Mouse (Mus musculus): Measurements from ENCODE around the gene Ccdc151. TPM values are rescaled to one million over a fixed set of nuclear protein-coding genes. Genes with fewer than 3 reads are reported as not detected.

Gene Ccdc151
- polyA plus RNA-seq, 1 experiment from 2014 or later: 5.2 TPM

- H3K36me3 ChIP-seq (ENCODE audit: control insufficient read depth, insufficient read depth): peaks cover 25% of the 10 kb centered on the region
- peaks cover 34% of the 10 kb centered on the region for H3K4me1 ChIP-seq (replicated peaks; ENCODE audit: control insufficient read depth, insufficient read depth, low read length)
- H3K27ac ChIP-seq (ENCODE audit: low read length): no peak overlapping the region
- no peak overlapping the region for H3K4me3 ChIP-seq (replicated peaks; ENCODE audit: low read length)
- H3K9me3 ChIP-seq (ENCODE audit: control insufficient read depth, low read length): no peaks in the 10 kb centered on the region
- H3K4me2 ChIP-seq (ENCODE audit: low read length): no peak overlapping the region
- ATAC-seq: no peak
- H3K27me3 ChIP-seq (replicated peaks; ENCODE audit: control insufficient read depth, insufficient read depth, low read length): no peaks in the 10 kb centered on the region
- 91% methylated on average over 12 of the region's 12 CpGs for WGBS
- no peak overlapping the region for H3K9ac ChIP-seq (replicated peaks; ENCODE audit: low read depth, low read length)
These were observed 2.1 kb upstream of the Ccdc151 start for GRCm38 (mm10) chr9:22004546-22004945.

DNA sequence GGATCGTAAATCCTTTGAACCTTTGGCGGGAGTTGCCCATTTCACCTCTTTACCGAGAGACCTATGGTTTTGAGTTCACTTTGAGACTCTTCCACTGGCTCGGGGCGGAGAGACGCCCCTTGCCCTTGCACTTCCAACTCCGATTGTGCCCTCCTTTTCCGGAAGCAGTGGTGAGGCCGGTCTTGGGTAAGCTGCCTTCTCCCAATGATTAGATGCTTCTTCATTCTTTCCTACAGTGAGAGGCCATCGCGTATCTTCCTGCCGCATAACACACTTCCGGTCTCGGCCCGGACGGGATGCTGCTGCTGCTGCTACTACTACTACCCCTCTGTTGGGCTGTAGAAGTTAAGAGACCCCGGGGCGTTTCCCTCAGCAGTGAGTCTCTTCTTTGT lies 725 bp upstream of the Ccdc151 start:
- H3K36me3 ChIP-seq (ENCODE audit: control insufficient read depth, insufficient read depth): peaks cover 19% of the 10 kb centered on the region
- H3K9ac ChIP-seq (replicated peaks; ENCODE audit: low read depth, low read length): peak overlapping the region; percentile 70
- peak overlapping the region; percentile 75 for H3K27ac ChIP-seq (ENCODE audit: low read length)
- WGBS: under 1% methylated on average over 18 of the region's 18 CpGs
- no peaks in the 10 kb centered on the region for H3K9me3 ChIP-seq (ENCODE audit: control insufficient read depth, low read length)
- H3K4me2 ChIP-seq (ENCODE audit: low read length): peak overlapping the region; percentile 94
- peak; percentile 3; the same call in 1 of the 2 replicates for ATAC-seq
- no peaks in the 10 kb centered on the region for H3K27me3 ChIP-seq (replicated peaks; ENCODE audit: control insufficient read depth, insufficient read depth, low read length)
- peaks cover 34% of the 10 kb centered on the region for H3K4me1 ChIP-seq (replicated peaks; ENCODE audit: control insufficient read depth, insufficient read depth, low read length)
- peak overlapping the region; percentile 78 for H3K4me3 ChIP-seq (replicated peaks; ENCODE audit: low read length)

- Histone ChIP-seq H3K27ac (ENCODE audit: low read length) (no peak overlapping the region), H3K4me2 (ENCODE audit: low read length) (peak overlapping the region; percentile 59; the same call in 1 of the 2 replicates), H3K4me1 (replicated peaks; ENCODE audit: control insufficient read depth, insufficient read depth, low read length) (peaks cover 32% of the 10 kb centered on the region), H3K9me3 (ENCODE audit: control insufficient read depth, low read length) (no peaks in the 10 kb centered on the region), H3K36me3 (ENCODE audit: control insufficient read depth, insufficient read depth) (peaks cover 11% of the 10 kb centered on the region), H3K9ac (replicated peaks; ENCODE audit: low read depth, low read length) (no peak overlapping the region), H3K27me3 (replicated peaks; ENCODE audit: control insufficient read depth, insufficient read depth, low read length) (no peaks in the 10 kb centered on the region), H3K4me3 (replicated peaks; ENCODE audit: low read length) (no peak overlapping the region)
- 82% methylated on average over 4 of the region's 4 CpGs for WGBS
- ATAC-seq: no peak
These were observed 801 bp downstream of the Ccdc151 start for GRCm38 (mm10) chr9:22001633-22002032.

- Histone ChIP-seq H3K4me1 (replicated peaks; ENCODE audit: control insufficient read depth, insufficient read depth, low read length) (peaks cover 26% of the 10 kb centered on the region), H3K4me2 (ENCODE audit: low read length) (no peak overlapping the region), H3K9me3 (ENCODE audit: control insufficient read depth, low read length) (no peaks in the 10 kb centered on the region), H3K27ac (ENCODE audit: low read length) (no peak overlapping the region), H3K9ac (replicated peaks; ENCODE audit: low read depth, low read length) (no peak overlapping the region), H3K4me3 (replicated peaks; ENCODE audit: low read length) (no peak overlapping the region), H3K27me3 (replicated peaks; ENCODE audit: control insufficient read depth, insufficient read depth, low read length) (no peaks in the 10 kb centered on the region), H3K36me3 (ENCODE audit: control insufficient read depth, insufficient read depth) (peaks cover 3% of the 10 kb centered on the region; the same call in 1 of the 2 replicates)
- ATAC-seq: no peak
- 93% methylated on average over 6 of the region's 6 CpGs for WGBS
These were observed 2.1 kb downstream of the Ccdc151 start for GRCm38 (mm10) chr9:22000296-22000695.

- no peak overlapping the region for H3K27ac ChIP-seq (ENCODE audit: low read length)
- H3K4me1 ChIP-seq (replicated peaks; ENCODE audit: control insufficient read depth, insufficient read depth, low read length): no peaks in the 10 kb centered on the region
- H3K27me3 ChIP-seq (replicated peaks; ENCODE audit: control insufficient read depth, insufficient read depth, low read length): peaks cover 1% of the 10 kb centered on the region
- no peaks in the 10 kb centered on the region for H3K9me3 ChIP-seq (ENCODE audit: control insufficient read depth, low read length)
- no peak overlapping the region for H3K9ac ChIP-seq (replicated peaks; ENCODE audit: low read depth, low read length)
- no peaks in the 10 kb centered on the region for H3K36me3 ChIP-seq (ENCODE audit: control insufficient read depth, insufficient read depth)
- ATAC-seq: no peak
- H3K4me2 ChIP-seq (ENCODE audit: low read length): no peak overlapping the region
- 94% methylated on average over 3 of the region's 3 CpGs for WGBS
- no peak overlapping the region for H3K4me3 ChIP-seq (replicated peaks; ENCODE audit: low read length)
These were observed 6.1 kb downstream of the Ccdc151 start for GRCm38 (mm10) chr9:21996178-21996867.

DNA sequence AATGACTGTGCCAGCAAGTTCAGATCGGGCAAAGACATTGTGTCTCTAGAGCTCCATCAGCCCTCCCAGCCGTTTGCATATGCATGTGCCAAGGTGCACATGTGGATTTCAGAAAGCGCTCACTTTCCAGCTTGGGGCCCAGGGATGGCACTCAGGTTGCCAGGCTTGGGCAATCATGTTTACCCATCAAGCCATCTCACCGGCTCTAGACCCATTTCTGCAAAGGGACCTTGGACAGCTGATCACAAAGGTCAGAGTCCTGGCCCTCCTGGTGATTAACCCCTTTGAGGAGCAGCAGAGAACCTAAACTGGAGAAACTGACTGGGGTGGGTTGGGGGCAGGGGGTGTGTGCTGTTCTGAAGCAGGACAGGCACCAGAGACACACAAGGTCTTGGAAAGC lies 10.2 kb downstream of the Ccdc151 start:
- Histone ChIP-seq H3K9ac (replicated peaks; ENCODE audit: low read depth, low read length) (no peak overlapping the region), H3K9me3 (ENCODE audit: control insufficient read depth, low read length) (no peaks in the 10 kb centered on the region), H3K4me3 (replicated peaks; ENCODE audit: low read length) (no peak overlapping the region), H3K36me3 (ENCODE audit: control insufficient read depth, insufficient read depth) (no peaks in the 10 kb centered on the region), H3K4me1 (replicated peaks; ENCODE audit: control insufficient read depth, insufficient read depth, low read length) (peaks cover 21% of the 10 kb centered on the region), H3K4me2 (ENCODE audit: low read length) (no peak overlapping the region), H3K27ac (ENCODE audit: low read length) (no peak overlapping the region), H3K27me3 (replicated peaks; ENCODE audit: control insufficient read depth, insufficient read depth, low read length) (peaks cover 33% of the 10 kb centered on the region)
- ATAC-seq: no peak
- 80% methylated on average over 4 of the region's 4 CpGs for WGBS

GRCm38 (mm10) chr9:21989230-21990110 lies 13.0 kb downstream of the Ccdc151 start, which contains the start of gene Rgl3:
Gene Rgl3, minus strand, starts transcription at chr9:21989446.
- Histone ChIP-seq H3K4me2 (ENCODE audit: low read length) (peak within 1 kb of the TSS; percentile 55), H3K9me3 (ENCODE audit: control insufficient read depth, low read length) (no peaks in the 10 kb centered on the region), H3K4me3 (replicated peaks; ENCODE audit: low read length) (peak within 1 kb of the TSS; percentile 36), H3K4me1 (replicated peaks; ENCODE audit: control insufficient read depth, insufficient read depth, low read length) (peaks cover 21% of the 10 kb centered on the region), H3K9ac (replicated peaks; ENCODE audit: low read depth, low read length) (peak within 1 kb of the TSS; percentile 44), H3K36me3 (ENCODE audit: control insufficient read depth, insufficient read depth) (no peaks in the 10 kb centered on the region), H3K27me3 (replicated peaks; ENCODE audit: control insufficient read depth, insufficient read depth, low read length) (peaks cover 42% of the 10 kb centered on the region), H3K27ac (ENCODE audit: low read length) (no peak within 1 kb of the TSS)
- WGBS: under 1% methylated on average over 42 of the region's 42 CpGs
- peak; percentile 26; the same call in 1 of the 2 replicates for ATAC-seq

- under 1% methylated on average over 32 of the region's 32 CpGs for WGBS
- Histone ChIP-seq H3K9ac (replicated peaks; ENCODE audit: low read depth, low read length) (peak overlapping the region; percentile 44), H3K4me1 (replicated peaks; ENCODE audit: control insufficient read depth, insufficient read depth, low read length) (peaks cover 21% of the 10 kb centered on the region), H3K9me3 (ENCODE audit: control insufficient read depth, low read length) (no peaks in the 10 kb centered on the region), H3K36me3 (ENCODE audit: control insufficient read depth, insufficient read depth) (no peaks in the 10 kb centered on the region), H3K4me3 (replicated peaks; ENCODE audit: low read length) (peak overlapping the region; percentile 36), H3K4me2 (ENCODE audit: low read length) (peak overlapping the region; percentile 55), H3K27ac (ENCODE audit: low read length) (no peak overlapping the region), H3K27me3 (replicated peaks; ENCODE audit: control insufficient read depth, insufficient read depth, low read length) (peaks cover 42% of the 10 kb centered on the region)
- ATAC-seq: peak; percentile 34; the same call in 1 of the 2 replicates
These were observed 13.9 kb downstream of the Ccdc151 start for GRCm38 (mm10) chr9:21988421-21989101.

All from forebrain, embryonic 16.5 days (tissue).